Mouse (Mus musculus) small intestine, adult 2 months (tissue): ENCODE data around the gene Dynlt1c. TPM values are rescaled to one million over a fixed set of nuclear protein-coding genes. Genes with fewer than 3 reads are reported as not detected.
"Not testable (repeated sequence)": the region's sequence is repeated elsewhere in the genome, so short reads cannot be mapped to it uniquely, and the experiment has no call there.

Experiments
- H3K27ac ChIP-seq: fragments of 200-500 bp; 2 replicates; pipeline ENCODE4 v1.5.1; 2012; ENCODE audit warnings: low read depth, low read length, control low read depth, inconsistent platforms; ENCODE audit not compliant: insufficient read depth
- H3K27me3 ChIP-seq: fragments of 200-500 bp; 2 replicates; pipeline ENCODE4 v1.6.1; 2012; ENCODE audit warnings: mild to moderate bottlenecking, moderate library complexity, low read length, inconsistent platforms; ENCODE audit not compliant: control insufficient read depth, insufficient read depth
- H3K36me3 ChIP-seq: fragments of 200-500 bp; 2 replicates; pipeline ENCODE4 v1.6.1; 2012; ENCODE audit warnings: mild to moderate bottlenecking, low read length, control low read depth, inconsistent platforms; ENCODE audit not compliant: control insufficient read depth, insufficient read depth
- H3K4me1 ChIP-seq: fragments of 200-500 bp; 2 replicates; pipeline ENCODE4 v1.6.1; 2012; ENCODE audit warnings: low read length, inconsistent platforms, mixed read lengths; ENCODE audit not compliant: control insufficient read depth, insufficient read depth, insufficient read length
- H3K4me3 ChIP-seq: fragments of 200-500 bp; 2 replicates; pipeline ENCODE4 v1.5.1; 2012; ENCODE audit warnings: low read depth, mild to moderate bottlenecking, control low read depth, inconsistent platforms, low read length, moderate library complexity
- WGBS: fragments of 180-500 bp; shearing (Covaris S2); methylation state at CpG from one replicate; pipeline ENCODE4 v1.1.7; 2018; 5-methylcytosine and 5-hydroxymethylcytosine counted together
- polyA plus RNA-seq: library from polyadenylated mRNA; depleted of rRNA; stranded (reverse); fragments of >200 nt; gene quantifications from 2 replicates; pipeline ENCODE4 v1.2.3, GENCODE M21; 2012

Gene Dynlt1c
- polyA plus RNA-seq, 1 experiment: 6.7 TPM

DNA sequence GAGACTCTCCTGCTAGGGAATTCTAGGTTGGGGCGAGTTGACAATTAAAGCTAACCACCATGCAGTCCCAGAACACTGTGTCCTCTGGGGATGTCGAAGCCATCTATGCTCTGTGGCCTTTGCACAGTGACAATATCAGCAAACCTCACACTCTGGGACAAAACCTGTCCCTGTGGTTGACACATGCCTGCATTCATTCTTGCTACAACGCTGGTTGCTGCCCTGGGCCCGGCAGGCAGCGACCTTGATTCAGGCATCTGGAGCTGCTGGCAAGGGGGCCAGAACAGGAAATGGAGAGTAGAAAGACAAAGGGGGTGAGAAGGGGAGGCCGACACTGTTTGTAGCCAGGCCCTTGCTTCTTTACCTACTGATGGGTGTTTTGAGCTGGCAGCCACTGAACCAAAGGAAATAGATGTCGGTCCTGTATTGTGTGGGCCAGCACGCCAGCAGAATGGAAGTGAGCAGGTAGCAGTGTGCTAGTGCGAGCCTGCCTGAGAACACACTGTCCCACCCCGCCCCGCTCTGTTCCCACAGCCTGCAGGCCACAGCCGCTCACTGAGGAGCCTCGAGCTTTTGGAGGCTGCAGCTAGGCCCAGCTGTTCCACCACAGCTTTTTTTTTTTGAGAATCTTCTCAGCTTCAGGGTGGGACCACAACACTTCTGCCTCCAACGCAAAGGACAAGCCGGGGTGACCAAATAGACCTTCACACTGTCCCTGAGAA is 5.5 kb upstream of the Dynlt1c start:
- not testable (repeated sequence) for H3K27me3 ChIP-seq, H3K4me1 ChIP-seq, H3K36me3 ChIP-seq, H3K4me3 ChIP-seq, H3K27ac ChIP-seq
- 62% methylated on average over 12 of the region's 15 CpGs for WGBS

DNA sequence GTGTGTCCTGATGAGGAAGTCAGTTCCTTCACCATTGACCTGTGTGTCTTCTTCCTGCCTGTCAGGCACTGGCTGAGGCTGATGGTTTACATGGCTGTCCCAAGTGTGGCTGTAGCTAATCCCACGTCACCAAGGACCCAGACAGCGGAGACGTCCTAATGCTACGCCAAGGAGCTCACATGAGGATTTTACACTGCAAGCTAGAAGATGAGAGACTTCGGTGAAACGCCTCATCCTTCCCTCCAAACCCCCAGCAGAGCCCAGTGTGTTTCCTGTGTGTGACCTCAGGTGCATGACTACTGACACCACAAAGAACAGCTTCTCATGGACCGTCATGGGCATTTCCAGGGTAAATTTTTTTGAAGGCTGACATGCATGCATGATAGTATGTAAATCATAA is 3.1 kb upstream of the Dynlt1c start:
- not testable (repeated sequence) for H3K4me3 ChIP-seq, H3K36me3 ChIP-seq, H3K4me1 ChIP-seq, H3K27me3 ChIP-seq, H3K27ac ChIP-seq
- WGBS: 90% methylated on average over 7 of the region's 7 CpGs

DNA sequence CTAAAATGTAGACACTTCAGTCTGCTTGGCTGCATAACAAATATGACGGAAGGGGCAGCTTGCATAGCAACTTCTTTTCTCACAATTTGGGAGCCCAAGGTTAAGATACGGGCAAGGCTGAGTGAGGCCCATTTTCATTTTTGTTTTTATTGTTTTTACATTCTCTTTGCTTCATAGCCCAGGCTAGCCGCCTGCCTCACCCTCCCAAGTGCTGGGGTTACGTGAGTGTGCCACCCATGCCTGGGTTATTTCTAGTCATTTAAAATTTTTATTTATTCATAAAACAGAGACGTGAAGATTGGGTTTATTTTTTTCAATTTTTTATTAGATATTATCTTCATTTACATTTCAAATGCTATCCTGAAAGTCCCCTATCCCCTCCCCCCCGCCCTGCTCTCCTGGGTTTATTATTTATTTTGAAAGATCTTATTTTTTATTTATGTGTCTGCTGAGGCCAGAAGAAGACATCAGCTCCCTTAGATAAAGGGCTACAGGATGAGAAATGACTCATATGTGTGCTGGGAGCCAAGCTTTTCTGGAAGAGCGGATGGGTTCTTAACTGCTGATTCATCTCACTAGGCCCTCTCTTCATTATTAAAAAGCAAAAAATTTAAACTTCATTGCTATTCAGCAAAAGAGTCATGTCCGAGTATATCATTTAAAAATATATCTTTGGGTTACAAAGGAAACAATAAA is 1.1 kb upstream of the Dynlt1c start:
- not testable (repeated sequence) for H3K36me3 ChIP-seq, H3K27me3 ChIP-seq, H3K27ac ChIP-seq, H3K4me1 ChIP-seq, H3K4me3 ChIP-seq
- WGBS: 91% methylated on average over 7 of the region's 8 CpGs

DNA sequence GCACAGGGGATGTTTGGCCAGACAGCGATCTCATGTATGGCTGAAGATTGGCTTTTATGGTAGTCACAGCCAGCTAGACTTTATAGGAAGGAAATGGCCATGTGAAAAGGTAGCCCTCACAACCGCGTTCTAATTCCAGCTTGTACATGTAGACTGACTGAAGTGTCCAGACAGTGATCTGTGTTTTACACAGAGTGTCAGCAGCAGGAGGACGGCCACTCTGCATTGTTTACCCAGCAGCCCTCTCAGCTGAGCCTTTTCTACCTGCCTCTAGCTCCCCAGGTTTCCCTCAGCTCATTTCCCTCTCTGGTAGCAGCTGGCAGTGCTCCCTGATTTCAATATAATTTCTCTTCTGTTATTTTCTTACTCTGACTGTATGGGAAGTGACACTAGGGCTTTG is 734 bp downstream of the Dynlt1c start:
- H3K27ac ChIP-seq, H3K36me3 ChIP-seq, H3K4me3 ChIP-seq, H3K4me1 ChIP-seq, H3K27me3 ChIP-seq: not testable (repeated sequence)
- WGBS: 2% methylated on average over 3 of the region's 4 CpGs

DNA sequence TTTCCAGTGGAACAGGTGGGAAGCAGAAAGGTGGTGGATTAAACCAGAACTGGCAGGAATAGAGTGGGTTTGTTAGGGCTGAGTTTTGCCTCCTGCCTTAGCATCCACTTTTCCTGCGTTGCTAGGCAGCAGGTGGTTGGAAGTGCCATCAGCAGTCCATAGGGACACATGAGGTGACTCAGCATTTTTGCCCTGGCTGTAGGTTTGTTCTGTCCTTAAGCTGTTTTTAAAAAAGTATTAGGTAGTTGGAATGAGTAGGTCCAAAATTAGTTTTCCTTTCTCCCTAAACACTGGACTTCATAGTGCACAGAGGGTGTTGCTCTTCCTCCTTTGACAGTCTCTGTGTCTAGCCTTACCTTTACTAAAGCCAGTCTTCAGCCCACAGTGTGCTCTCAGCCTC is 3.9 kb downstream of the Dynlt1c start:
- 36% methylated on average over 1 of the region's 1 CpGs for WGBS
- H3K36me3 ChIP-seq: not testable (repeated sequence)

DNA sequence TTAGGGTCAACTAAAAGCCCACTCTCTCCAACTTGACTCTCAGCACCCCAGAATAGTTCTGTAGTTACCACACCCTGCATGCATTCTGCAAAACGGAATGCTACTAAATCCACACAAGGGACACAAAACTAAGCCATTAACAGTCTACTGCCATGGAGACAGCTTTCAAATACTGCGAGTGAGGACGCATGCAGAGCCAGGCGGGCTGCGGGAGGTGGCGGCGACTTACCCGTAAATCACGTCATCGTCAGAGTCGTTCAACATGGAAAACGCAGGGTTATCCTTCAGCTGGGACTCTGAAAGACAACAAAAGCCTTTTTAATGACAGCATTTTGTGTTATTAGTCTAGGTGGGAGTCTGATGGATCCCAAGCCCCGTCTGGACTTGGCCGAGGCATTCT is 12.1 kb downstream of the Dynlt1c start:
- H3K36me3 ChIP-seq, H3K4me1 ChIP-seq, H3K4me3 ChIP-seq, H3K27ac ChIP-seq, H3K27me3 ChIP-seq: not testable (repeated sequence)
- WGBS: 93% methylated on average over 12 of the region's 14 CpGs

More for the DNA sequence above, 3.9 kb downstream of the Dynlt1c start:
- H3K4me1 ChIP-seq, H3K27me3 ChIP-seq, H3K27ac ChIP-seq, H3K4me3 ChIP-seq: not testable (repeated sequence)

DNA sequence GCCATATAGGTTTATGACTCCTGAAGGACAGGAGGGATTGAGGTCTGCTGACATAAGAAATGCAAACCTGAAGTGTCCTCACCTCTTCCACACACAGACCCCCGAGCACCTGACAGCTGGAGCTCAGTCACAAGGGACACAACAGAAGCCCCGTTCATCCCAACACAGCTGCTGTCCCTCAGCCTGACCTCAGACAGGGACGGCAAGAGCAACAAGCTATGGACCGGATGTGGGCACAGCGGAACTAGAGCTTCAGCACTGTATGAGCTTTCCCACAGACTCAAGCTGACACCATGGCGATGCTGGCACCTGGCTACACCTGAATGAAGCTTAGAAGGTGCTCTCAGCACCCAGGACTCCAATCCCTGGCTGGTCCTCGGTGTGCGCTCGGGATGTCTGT is 12.8 kb downstream of the Dynlt1c start:
- H3K27me3 ChIP-seq, H3K36me3 ChIP-seq, H3K4me3 ChIP-seq, H3K4me1 ChIP-seq, H3K27ac ChIP-seq: not testable (repeated sequence)
- 83% methylated on average over 6 of the region's 9 CpGs for WGBS

DNA sequence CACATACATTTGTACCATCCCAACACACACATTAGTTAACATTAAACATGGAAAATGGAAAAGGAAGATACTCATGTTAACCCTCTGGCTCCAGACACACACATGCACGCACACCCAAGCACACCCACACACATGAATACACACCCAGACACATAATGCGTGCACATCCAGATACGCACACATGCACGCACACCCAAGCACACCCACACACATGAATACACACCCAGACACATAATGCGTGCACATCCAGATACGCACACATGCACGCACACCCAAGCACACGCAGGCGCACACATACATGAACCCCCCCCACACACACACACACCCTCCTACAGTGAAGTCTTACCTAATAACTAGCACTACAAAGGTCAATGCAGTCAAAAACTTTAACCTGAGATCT is 15.3 kb downstream of the Dynlt1c start:
- H3K36me3 ChIP-seq, H3K27me3 ChIP-seq, H3K4me1 ChIP-seq, H3K4me3 ChIP-seq: not testable (repeated sequence)
- 0 out of 2 replicates have a peak overlapping the region, but pooled peaks have one; percentile 86 for H3K27ac ChIP-seq
- WGBS: 97% methylated on average over 9 of the region's 9 CpGs

DNA sequence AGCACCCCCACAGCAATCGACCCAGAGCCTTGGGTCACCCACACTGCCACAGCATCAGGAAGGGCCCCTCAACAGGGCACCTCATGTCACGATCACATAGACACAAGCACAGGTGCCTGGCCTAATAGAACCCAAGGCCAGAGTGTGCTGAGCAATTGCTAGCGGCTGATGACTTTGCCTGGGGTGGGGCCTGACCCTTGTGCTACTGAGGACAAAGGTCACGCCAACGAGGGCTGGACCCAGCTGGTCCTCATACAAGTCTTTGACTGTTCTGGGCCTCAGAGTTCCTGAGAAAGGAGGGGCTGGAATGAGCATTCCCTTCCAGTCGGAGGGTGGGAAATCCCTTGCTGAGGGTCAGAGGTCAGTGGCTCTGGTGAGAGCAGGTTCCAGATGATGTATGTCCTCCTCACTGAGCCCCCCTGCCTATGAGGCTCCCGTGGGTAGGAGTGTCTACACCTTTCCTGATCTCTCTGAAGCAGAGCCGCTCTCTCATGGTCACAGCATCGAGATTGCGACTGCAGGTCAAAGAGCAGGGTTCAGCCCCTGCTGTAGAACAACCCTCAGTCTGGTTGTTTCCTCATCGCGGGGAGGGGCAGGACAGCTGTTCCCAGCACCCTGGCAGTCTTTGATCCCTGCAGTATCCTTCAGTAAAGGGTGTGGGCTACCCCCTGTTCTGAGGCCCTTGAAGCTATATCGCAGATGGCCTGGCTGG is 16.4 kb downstream of the Dynlt1c start:
- H3K4me3 ChIP-seq, H3K27me3 ChIP-seq, H3K36me3 ChIP-seq, H3K4me1 ChIP-seq: not testable (repeated sequence)
- 33% methylated on average over 9 of the region's 13 CpGs for WGBS
- peak overlapping the region; percentile 86 for H3K27ac ChIP-seq

DNA sequence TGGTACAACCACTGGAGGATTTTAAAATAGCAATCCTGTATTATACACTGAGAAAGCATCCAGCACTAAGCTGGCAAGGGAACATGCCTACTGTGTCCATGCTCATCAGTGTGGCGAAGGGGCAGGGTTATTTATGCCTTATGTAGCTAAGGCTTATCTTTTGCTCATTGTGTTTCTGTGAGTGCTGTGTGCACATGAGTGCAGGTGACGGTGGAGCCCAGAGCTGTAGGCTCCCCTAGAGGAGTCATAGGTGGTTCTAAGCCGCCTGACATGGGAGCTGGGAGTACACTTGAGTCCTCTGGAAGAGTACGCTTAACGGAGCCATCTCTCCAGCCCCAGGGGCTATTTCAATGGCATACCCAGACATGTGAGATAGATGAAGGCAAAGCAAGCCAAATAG is 17.8 kb downstream of the Dynlt1c start:
- 88% methylated on average over 5 of the region's 5 CpGs for WGBS
- H3K4me3 ChIP-seq, H3K4me1 ChIP-seq, H3K27me3 ChIP-seq, H3K36me3 ChIP-seq, H3K27ac ChIP-seq: not testable (repeated sequence)

DNA sequence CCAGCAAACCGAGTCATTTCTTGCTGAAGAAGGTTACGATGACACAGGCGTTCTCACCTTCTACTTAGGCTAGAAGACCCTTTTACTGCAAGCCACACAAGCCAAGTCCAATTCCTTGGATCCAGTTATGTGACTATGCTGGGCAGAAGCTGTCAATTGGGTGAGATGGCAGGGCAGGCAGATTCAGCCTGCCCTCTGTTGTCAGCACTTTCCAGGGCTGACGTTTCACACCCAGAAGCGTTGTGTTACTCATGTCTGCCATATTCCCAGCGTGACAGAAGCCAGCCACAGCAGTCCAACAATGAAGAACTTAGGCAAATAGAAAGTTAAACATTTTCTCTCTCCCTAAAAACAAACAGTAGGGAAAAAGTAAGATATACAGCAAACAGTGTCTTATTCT is 18.6 kb downstream of the Dynlt1c start:
- H3K36me3 ChIP-seq, H3K27ac ChIP-seq: not testable (repeated sequence)
- whole genome bisulfite sequencing: 71% methylated on average over 6 of the region's 6 CpGs

More for the DNA sequence above, 18.6 kb downstream of the Dynlt1c start:
- H3K4me1 ChIP-seq, H3K4me3 ChIP-seq, H3K27me3 ChIP-seq: not testable (repeated sequence)
